Mouse (Mus musculus): ENCODE measurements at regions not wholly inside any gene's neighbourhood (a gene's known extent, or its start where the extent isn't known, plus 50 kb on each side); places are given as distances from the start of the nearest gene placed in this dataset.

GRCm38 (mm10) chr17:14516097-14516496 is 177.9 kb downstream of the Thbs2 start:
- no peaks in the 10 kb centered on the region for H3K36me3 ChIP-seq (ENCODE audit: control insufficient read depth, insufficient read depth, low read length, poor library complexity, severe bottlenecking)
- no peak overlapping the region for H3K4me3 ChIP-seq (ENCODE audit: low read depth, low read length)
- H3K27me3 ChIP-seq (ENCODE audit: control insufficient read depth, insufficient read depth, low read length, poor library complexity, severe bottlenecking) = no peaks in the 10 kb centered on the region
- H3K9ac ChIP-seq (ENCODE audit: low read depth, poor library complexity, severe bottlenecking) = no peak overlapping the region
- no peak overlapping the region for H3K27ac ChIP-seq (ENCODE audit: insufficient read depth, low read length)
- TF ChIP-seq EP300 (IDR thresholded peaks at IDR 0.05; ENCODE audit: insufficient read depth, low read depth, low read length) (no peak), CTCF (IDR thresholded peaks at IDR 0.05; ENCODE audit: low read depth, low read length) (peak; percentile 39), POLR2A (IDR thresholded peaks at IDR 0.05; ENCODE audit: insufficient read depth, low read length) (no peak)
- no peaks in the 10 kb centered on the region for H3K4me1 ChIP-seq (ENCODE audit: control insufficient read depth, insufficient read depth, low read length)
- H3K9me3 ChIP-seq (replicated peaks; ENCODE audit: control insufficient read depth, insufficient read depth, low read length, poor library complexity, severe bottlenecking) = no peaks in the 10 kb centered on the region

DNA sequence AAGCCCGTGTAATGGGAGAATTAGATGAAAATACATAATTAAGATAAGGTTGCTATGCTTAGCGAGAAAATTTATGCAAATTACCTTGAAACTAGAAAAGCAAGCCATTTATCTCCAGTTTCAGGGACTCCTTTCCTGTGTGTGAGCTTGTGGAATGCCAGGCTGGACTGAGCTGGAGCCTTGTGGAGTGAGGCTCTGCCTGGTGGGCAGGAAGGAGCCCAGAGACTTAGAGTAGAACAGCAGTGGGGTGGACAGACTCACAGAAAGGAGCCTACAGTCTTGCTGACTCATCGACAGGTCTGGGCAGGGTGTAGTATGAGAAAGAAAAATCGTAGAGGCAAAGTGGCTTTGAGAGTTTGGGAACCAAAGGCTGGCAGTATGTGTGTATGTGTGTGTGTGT is 180.6 kb downstream of the Thbs2 start:
- no peak for TF ChIP-seq POLR2A (IDR thresholded peaks at IDR 0.05; ENCODE audit: insufficient read depth, low read length)
- TF ChIP-seq CTCF (IDR thresholded peaks at IDR 0.05; ENCODE audit: low read depth, low read length) = no peak
- no peak for TF ChIP-seq EP300 (IDR thresholded peaks at IDR 0.05; ENCODE audit: insufficient read depth, low read depth, low read length)
- no peaks in the 10 kb centered on the region for H3K4me1 ChIP-seq (ENCODE audit: control insufficient read depth, insufficient read depth, low read length)
- no peak overlapping the region for H3K4me3 ChIP-seq (ENCODE audit: low read depth, low read length)
- H3K9ac ChIP-seq (ENCODE audit: low read depth, poor library complexity, severe bottlenecking) = no peak overlapping the region
- H3K9me3 ChIP-seq (replicated peaks; ENCODE audit: control insufficient read depth, insufficient read depth, low read length, poor library complexity, severe bottlenecking) = no peaks in the 10 kb centered on the region
- H3K27ac ChIP-seq (ENCODE audit: insufficient read depth, low read length) = no peak overlapping the region
- H3K36me3 ChIP-seq (ENCODE audit: control insufficient read depth, insufficient read depth, low read length, poor library complexity, severe bottlenecking) = no peaks in the 10 kb centered on the region
- no peaks in the 10 kb centered on the region for H3K27me3 ChIP-seq (ENCODE audit: control insufficient read depth, insufficient read depth, low read length, poor library complexity, severe bottlenecking)

DNA sequence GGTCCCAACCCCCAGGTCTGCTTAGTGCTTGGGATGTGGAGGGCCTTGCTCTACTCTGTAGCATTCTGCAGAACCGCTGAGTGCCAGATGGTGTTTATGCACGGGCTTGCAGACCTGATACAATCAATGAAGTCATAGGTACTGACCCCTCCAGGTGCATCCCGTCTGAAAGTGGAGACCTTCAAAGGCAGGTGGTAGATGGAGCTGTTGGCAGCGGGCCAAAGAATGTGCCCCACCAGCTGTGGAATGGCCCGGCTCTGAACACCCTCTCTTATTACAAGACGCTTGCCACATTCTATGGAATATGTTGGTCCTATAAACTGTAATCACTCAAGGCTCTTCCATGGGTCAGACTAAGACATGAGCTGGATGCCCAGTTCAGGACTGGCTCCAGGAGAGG is 183.5 kb downstream of the Thbs2 start:
- no peaks in the 10 kb centered on the region for H3K9me3 ChIP-seq (replicated peaks; ENCODE audit: control insufficient read depth, insufficient read depth, low read length, poor library complexity, severe bottlenecking)
- no peak overlapping the region for H3K27ac ChIP-seq (ENCODE audit: insufficient read depth, low read length)
- no peak overlapping the region for H3K9ac ChIP-seq (ENCODE audit: low read depth, poor library complexity, severe bottlenecking)
- no peaks in the 10 kb centered on the region for H3K27me3 ChIP-seq (ENCODE audit: control insufficient read depth, insufficient read depth, low read length, poor library complexity, severe bottlenecking)
- no peaks in the 10 kb centered on the region for H3K36me3 ChIP-seq (ENCODE audit: control insufficient read depth, insufficient read depth, low read length, poor library complexity, severe bottlenecking)
- TF ChIP-seq POLR2A (IDR thresholded peaks at IDR 0.05; ENCODE audit: insufficient read depth, low read length) = no peak
- no peak for TF ChIP-seq EP300 (IDR thresholded peaks at IDR 0.05; ENCODE audit: insufficient read depth, low read depth, low read length)
- no peak for TF ChIP-seq CTCF (IDR thresholded peaks at IDR 0.05; ENCODE audit: low read depth, low read length)
- no peaks in the 10 kb centered on the region for H3K4me1 ChIP-seq (ENCODE audit: control insufficient read depth, insufficient read depth, low read length)
- H3K4me3 ChIP-seq (ENCODE audit: low read depth, low read length) = no peak overlapping the region

- no peaks in the 10 kb centered on the region for H3K27me3 ChIP-seq (ENCODE audit: control insufficient read depth, insufficient read depth, low read length, poor library complexity, severe bottlenecking)
- H3K9me3 ChIP-seq (replicated peaks; ENCODE audit: control insufficient read depth, insufficient read depth, low read length, poor library complexity, severe bottlenecking) = no peaks in the 10 kb centered on the region
- no peak overlapping the region for H3K4me3 ChIP-seq (ENCODE audit: low read depth, low read length)
- no peaks in the 10 kb centered on the region for H3K4me1 ChIP-seq (ENCODE audit: control insufficient read depth, insufficient read depth, low read length)
- no peak overlapping the region for H3K27ac ChIP-seq (ENCODE audit: insufficient read depth, low read length)
- TF ChIP-seq EP300 (IDR thresholded peaks at IDR 0.05; ENCODE audit: insufficient read depth, low read depth, low read length) = no peak
- no peak for TF ChIP-seq CTCF (IDR thresholded peaks at IDR 0.05; ENCODE audit: low read depth, low read length)
- TF ChIP-seq POLR2A (IDR thresholded peaks at IDR 0.05; ENCODE audit: insufficient read depth, low read length) = no peak
- no peak overlapping the region for H3K9ac ChIP-seq (ENCODE audit: low read depth, poor library complexity, severe bottlenecking)
- H3K36me3 ChIP-seq (ENCODE audit: control insufficient read depth, insufficient read depth, low read length, poor library complexity, severe bottlenecking) = no peaks in the 10 kb centered on the region
Measured at GRCm38 (mm10) chr17:14507111-14507510, 186.9 kb downstream of the Thbs2 start.

- H3K36me3 ChIP-seq (ENCODE audit: control insufficient read depth, insufficient read depth, low read length, poor library complexity, severe bottlenecking) = no peaks in the 10 kb centered on the region
- no peaks in the 10 kb centered on the region for H3K27me3 ChIP-seq (ENCODE audit: control insufficient read depth, insufficient read depth, low read length, poor library complexity, severe bottlenecking)
- no peak overlapping the region for H3K4me3 ChIP-seq (ENCODE audit: low read depth, low read length)
- TF ChIP-seq CTCF (IDR thresholded peaks at IDR 0.05; ENCODE audit: low read depth, low read length) (no peak), EP300 (IDR thresholded peaks at IDR 0.05; ENCODE audit: insufficient read depth, low read depth, low read length) (no peak), POLR2A (IDR thresholded peaks at IDR 0.05; ENCODE audit: insufficient read depth, low read length) (no peak)
- no peak overlapping the region for H3K27ac ChIP-seq (ENCODE audit: insufficient read depth, low read length)
- H3K9ac ChIP-seq (ENCODE audit: low read depth, poor library complexity, severe bottlenecking) = no peak overlapping the region
- no peaks in the 10 kb centered on the region for H3K4me1 ChIP-seq (ENCODE audit: control insufficient read depth, insufficient read depth, low read length)
- no peaks in the 10 kb centered on the region for H3K9me3 ChIP-seq (replicated peaks; ENCODE audit: control insufficient read depth, insufficient read depth, low read length, poor library complexity, severe bottlenecking)
Measured at GRCm38 (mm10) chr17:14506123-14506522, 187.9 kb downstream of the Thbs2 start.

- H3K9me3 ChIP-seq (replicated peaks; ENCODE audit: control insufficient read depth, insufficient read depth, low read length, poor library complexity, severe bottlenecking) = no peaks in the 10 kb centered on the region
- no peak overlapping the region for H3K4me3 ChIP-seq (ENCODE audit: low read depth, low read length)
- no peaks in the 10 kb centered on the region for H3K4me1 ChIP-seq (ENCODE audit: control insufficient read depth, insufficient read depth, low read length)
- no peaks in the 10 kb centered on the region for H3K27me3 ChIP-seq (ENCODE audit: control insufficient read depth, insufficient read depth, low read length, poor library complexity, severe bottlenecking)
- no peak overlapping the region for H3K9ac ChIP-seq (ENCODE audit: low read depth, poor library complexity, severe bottlenecking)
- H3K27ac ChIP-seq (ENCODE audit: insufficient read depth, low read length) = no peak overlapping the region
- H3K36me3 ChIP-seq (ENCODE audit: control insufficient read depth, insufficient read depth, low read length, poor library complexity, severe bottlenecking) = no peaks in the 10 kb centered on the region
- TF ChIP-seq POLR2A (IDR thresholded peaks at IDR 0.05; ENCODE audit: insufficient read depth, low read length) (no peak), CTCF (IDR thresholded peaks at IDR 0.05; ENCODE audit: low read depth, low read length) (no peak), EP300 (IDR thresholded peaks at IDR 0.05; ENCODE audit: insufficient read depth, low read depth, low read length) (no peak)
Measured at GRCm38 (mm10) chr17:14505415-14505814, 188.6 kb downstream of the Thbs2 start.

Data from ES-Bruce4 (cell line).